21 mouse cellular contexts compared by ENCODE assay signal in genomic region chr1:165868659-165869058, GRCm38 (mm10).
DNase-seq lines count a peak whose midpoint lies in the region; ATAC-seq and TF ChIP-seq lines count a peak whose summit lies in the region.
"Had no signal": no experiment of that assay in that cellular context is flagged by ENCODE, and none has a peak within 500 bp of the region (broad histone marks: within the 10 kb centered on the region; RNA-seq: fewer than 3 reads in every experiment).

No protein-coding gene starts in this region.

- H3K9ac ChIP-seq in liver, embryonic 14.5 days (replicated peaks): no peak overlapping the region
- no peak overlapping the region for H3K9ac ChIP-seq in liver, postnatal 0 days (replicated peaks)
- H3K9ac ChIP-seq: embryonic facial prominence, embryonic 13.5 days; forebrain, embryonic 12.5 days; hindbrain, embryonic 13.5 days had no signal

- TF ChIP-seq EP300 in liver, embryonic 14.5 days (IDR thresholded peaks at IDR 0.05; ENCODE audit: low read depth): no peak
- no peak for TF ChIP-seq EP300 in liver, postnatal 0 days (IDR thresholded peaks at IDR 0.05; ENCODE audit: low read depth)

- WGBS in liver, embryonic 14.5 days (ENCODE audit: insufficient replicate concordance): 33% methylated on average over 8 of the region's 8 CpGs
- WGBS in liver, postnatal 0 days (ENCODE audit: insufficient replicate concordance): 55% methylated on average over 8 of the region's 8 CpGs

- intact Hi-C loops in heart, postnatal 36 days (cut with DNase I): no loop called here

- peak; percentile 51; the same call in 1 of the 2 replicates for ATAC-seq in liver, embryonic 14.5 days (ENCODE audit: insufficient read depth)
- no peak for ATAC-seq in liver, postnatal 0 days
- peak; percentile 39 for ATAC-seq in CD4-positive, CD25-positive, alpha-beta regulatory T cell, adult 4 months
- peak; percentile 46 for ATAC-seq in activated CD4-positive, CD25-positive, alpha-beta regulatory T cell, adult 4 months
- ATAC-seq: forebrain, embryonic 16.5 days; hindbrain, postnatal 0 days had no signal

- H3K4me2 ChIP-seq in liver, embryonic 14.5 days (ENCODE audit: low read depth): no peak overlapping the region
- no peak overlapping the region for H3K4me2 ChIP-seq in liver, postnatal 0 days (ENCODE audit: low read depth, low read length)
- H3K4me2 ChIP-seq: embryonic facial prominence, embryonic 13.5 days; forebrain, embryonic 12.5 days; hindbrain, embryonic 13.5 days had no signal

- TF ChIP-seq CTCF in liver, embryonic 14.5 days (IDR thresholded peaks at IDR 0.05; ENCODE audit: low read depth): no peak
- no peak for TF ChIP-seq CTCF in liver, postnatal 0 days (IDR thresholded peaks at IDR 0.05; ENCODE audit: low read depth)

- peaks cover 0 to 10% of the 10 kb centered on the region in 2 experiments; a peak in 2 of 4 replicates for H3K4me1 ChIP-seq in liver, embryonic 14.5 days (replicated peaks; ENCODE audit: control insufficient read depth in 2 of 2, insufficient read depth in 2 of 2, low read length in 1 of 2)
- H3K4me1 ChIP-seq in liver, postnatal 0 days (ENCODE audit: insufficient read depth): 0 out of 2 replicates have a peak, but pooled peaks cover 2% of the 10 kb centered on the region

- no peak overlapping the region for H3K27ac ChIP-seq in liver, embryonic 14.5 days
- no peak overlapping the region for H3K27ac ChIP-seq in liver, postnatal 0 days (ENCODE audit: low read depth)
- H3K27ac ChIP-seq: embryonic facial prominence, embryonic 13.5 days; forebrain, embryonic 12.5 days; heart, embryonic 10.5 days; hindbrain, embryonic 13.5 days; hindbrain, postnatal 0 days had no signal

- no peaks in the 10 kb centered on the region for H3K9me3 ChIP-seq in liver, embryonic 14.5 days (ENCODE audit: control insufficient read depth, low read length)
- H3K9me3 ChIP-seq in liver, postnatal 0 days (ENCODE audit: low read length): no peaks in the 10 kb centered on the region
- H3K9me3 ChIP-seq: embryonic facial prominence, embryonic 13.5 days; forebrain, embryonic 12.5 days; heart, embryonic 10.5 days; hindbrain, embryonic 13.5 days had no signal

- DNase-seq in liver, embryonic 14.5 days (ENCODE audit: low read depth in 3 of 3, low spot score in 3 of 3): no peak
- DNase-seq in liver, postnatal 0 days: no peak
- DNase-seq in heart, postnatal 36 days: no peak
- DNase-seq in left cerebral cortex, adult 11 months (ENCODE audit: low spot score): no peak
- no peak for DNase-seq in cerebellum, postnatal 10 days
- DNase-seq: adrenal gland, postnatal 10 days; cerebellum, adult 11 months; cerebellum, adult 8-10 months; cerebellum, postnatal 25 days; gastrocnemius, postnatal 10 days; heart, adult 18-20 months; heart, postnatal 10 days had no signal

- no peaks in the 10 kb centered on the region for H3K36me3 ChIP-seq in liver, embryonic 14.5 days (replicated peaks; ENCODE audit: control insufficient read depth, insufficient read depth, low read depth)
- 0 out of 2 replicates have a peak, but pooled peaks cover 2% of the 10 kb centered on the region for H3K36me3 ChIP-seq in liver, postnatal 0 days (replicated peaks; ENCODE audit: insufficient read depth, low read length)

- no peak overlapping the region for H3K4me3 ChIP-seq in liver, embryonic 14.5 days (ENCODE audit: insufficient read depth in 1 of 2, low read depth in 2 of 2, low read length in 2 of 2)
- no peak overlapping the region for H3K4me3 ChIP-seq in liver, postnatal 0 days (ENCODE audit: low read depth, low read length)
- H3K4me3 ChIP-seq: embryonic facial prominence, embryonic 13.5 days; forebrain, embryonic 12.5 days; heart, embryonic 10.5 days; hindbrain, embryonic 13.5 days had no signal

- no peaks in the 10 kb centered on the region for H3K27me3 ChIP-seq in liver, embryonic 14.5 days (ENCODE audit: control insufficient read depth, insufficient read depth, low read length)
- no peaks in the 10 kb centered on the region for H3K27me3 ChIP-seq in liver, postnatal 0 days (ENCODE audit: insufficient read depth, low read length)
- H3K27me3 ChIP-seq: CH12.LX; embryonic facial prominence, embryonic 13.5 days; forebrain, embryonic 12.5 days; hindbrain, embryonic 13.5 days had no signal
